Mouse (Mus musculus): ENCODE measurements around the gene Gse1. TPM values are rescaled to one million over a fixed set of nuclear protein-coding genes. Genes with fewer than 3 reads are reported as not detected.
A peak's percentile ranks its signal among the peaks of the same experiment; 100 is the strongest.

The Gse1 gene
- polyA plus RNA-seq, 1 experiment from 2014 or later: 14.3 TPM

GRCm38 (mm10) chr8:120407701-120408240 lies 179.5 kb downstream of the Gse1 start:
- peak; percentile 69 for ATAC-seq (ENCODE audit: insufficient read depth)
- Histone ChIP-seq H3K4me1 (ENCODE audit: insufficient read depth) (peaks cover 14% of the 10 kb centered on the region), H3K9me3 (ENCODE audit: low read depth, low read length) (no peaks in the 10 kb centered on the region), H3K27ac (ENCODE audit: low read depth) (no peak overlapping the region; the same call in 1 of the 2 replicates), H3K4me2 (no peak overlapping the region), H3K27me3 (ENCODE audit: insufficient read depth, low read length) (no peaks in the 10 kb centered on the region), H3K4me3 (ENCODE audit: low read depth, low read length) (no peak overlapping the region), H3K9ac (no peak overlapping the region), H3K36me3 (ENCODE audit: insufficient read depth) (no peaks in the 10 kb centered on the region)
- peak; percentile 69 for DNase-seq
- TF ChIP-seq CTCF (IDR thresholded peaks at IDR 0.05; ENCODE audit: low read depth): peak; percentile 80
- WGBS: 10% methylated on average over 9 of the region's 9 CpGs

DNA sequence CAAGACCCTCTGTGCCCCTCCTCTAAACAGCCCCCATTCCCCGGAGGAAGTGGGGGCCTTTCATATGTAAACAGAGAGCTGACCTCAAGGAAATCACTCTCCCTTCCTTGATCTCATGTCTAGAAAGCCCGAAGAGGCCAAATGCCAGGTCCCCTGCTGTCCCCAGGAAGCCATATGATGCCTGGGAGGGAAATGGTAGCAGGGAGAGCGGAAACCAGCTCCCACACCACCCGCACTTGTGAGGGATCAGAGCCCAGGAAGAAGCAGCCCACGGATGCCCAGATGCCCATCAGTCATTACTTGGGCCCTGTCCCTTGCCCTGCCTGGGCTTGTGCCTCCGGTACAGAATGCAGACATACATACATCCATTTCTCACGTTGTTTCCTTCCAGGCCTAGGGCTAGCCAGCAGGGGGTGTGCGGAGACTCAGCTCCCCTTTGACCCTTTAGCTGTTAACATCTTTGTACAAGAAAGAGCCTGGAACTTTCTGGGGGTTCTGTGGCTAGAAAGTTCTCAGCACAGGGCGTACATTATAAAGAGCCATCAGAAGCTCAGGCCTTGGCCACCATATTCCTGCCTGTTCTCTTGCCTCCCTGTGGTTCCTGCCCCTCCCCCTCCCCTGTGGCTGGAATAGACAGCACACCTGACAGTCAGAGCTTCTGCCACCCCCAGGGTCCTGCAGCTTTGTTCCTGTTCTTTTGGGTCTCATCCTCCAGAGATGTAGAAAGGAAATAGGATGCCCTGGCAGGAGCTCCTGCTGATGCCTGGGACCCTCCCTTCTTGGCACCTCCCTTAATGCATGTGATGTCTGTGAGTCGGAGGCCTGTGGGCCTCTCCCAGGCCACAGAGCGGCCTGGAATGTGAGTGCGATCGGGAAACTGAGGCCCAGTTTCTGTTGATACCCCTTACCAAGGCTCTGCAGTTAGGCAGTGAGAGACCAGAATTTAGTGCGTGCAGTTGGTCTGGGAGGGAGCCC lies 180.3 kb downstream of the Gse1 start:
- 43% methylated on average over 14 of the region's 14 CpGs for WGBS
- Histone ChIP-seq H3K9ac (no peak overlapping the region), H3K4me2 (no peak overlapping the region), H3K4me3 (ENCODE audit: low read depth, low read length) (no peak overlapping the region), H3K36me3 (ENCODE audit: insufficient read depth) (no peaks in the 10 kb centered on the region), H3K27ac (ENCODE audit: low read depth) (peak overlapping the region; percentile 46; the same call in 1 of the 2 replicates), H3K9me3 (ENCODE audit: low read depth, low read length) (no peaks in the 10 kb centered on the region), H3K27me3 (ENCODE audit: insufficient read depth, low read length) (no peaks in the 10 kb centered on the region), H3K4me1 (ENCODE audit: insufficient read depth) (peaks cover 14% of the 10 kb centered on the region)
- ATAC-seq (ENCODE audit: insufficient read depth) (peak; percentile 5; the same call in 1 of the 2 replicates), DNase-seq (peak; percentile 59)
- peak; percentile 59 for TF ChIP-seq CTCF (IDR thresholded peaks at IDR 0.05; ENCODE audit: low read depth)

- peaks cover 19% of the 10 kb centered on the region for H3K4me1 ChIP-seq (ENCODE audit: insufficient read depth)
- no peak overlapping the region for H3K4me2 ChIP-seq
- no peak overlapping the region for H3K27ac ChIP-seq (ENCODE audit: low read depth)
- TF ChIP-seq CTCF (IDR thresholded peaks at IDR 0.05; ENCODE audit: low read depth): no peak
- DNase-seq: no peak
- 43% methylated on average over 11 of the region's 11 CpGs for WGBS
- no peak overlapping the region for H3K9ac ChIP-seq
- no peak overlapping the region for H3K4me3 ChIP-seq (ENCODE audit: low read depth, low read length)
- H3K36me3 ChIP-seq (ENCODE audit: insufficient read depth): no peaks in the 10 kb centered on the region
- no peak for ATAC-seq (ENCODE audit: insufficient read depth)
- no peaks in the 10 kb centered on the region for H3K27me3 ChIP-seq (ENCODE audit: insufficient read depth, low read length)
- no peaks in the 10 kb centered on the region for H3K9me3 ChIP-seq (ENCODE audit: low read depth, low read length)
Observed at GRCm38 (mm10) chr8:120409371-120410013, 181.2 kb downstream of the Gse1 start.

DNA sequence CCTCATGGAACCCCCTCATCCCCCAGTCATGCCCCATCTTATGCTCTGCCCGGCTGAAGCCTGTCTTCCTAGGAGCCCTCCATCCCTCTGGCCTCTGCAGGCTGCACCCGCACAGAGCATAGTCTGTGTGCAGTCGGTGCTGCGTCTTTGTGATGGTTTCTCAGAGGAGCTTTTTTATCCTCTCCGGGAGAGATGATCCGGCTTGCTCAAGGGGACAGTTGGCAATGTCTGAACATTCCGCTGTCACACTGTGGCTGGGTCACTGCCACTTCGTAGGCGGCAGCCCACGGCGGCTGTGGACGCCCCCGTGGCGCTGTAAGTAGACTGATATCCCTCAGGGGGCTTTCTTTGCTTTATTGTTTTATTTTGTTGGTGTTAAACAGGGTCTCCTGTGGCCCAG lies 182.8 kb downstream of the Gse1 start:
- Histone ChIP-seq H3K4me3 (ENCODE audit: low read depth, low read length) (no peak overlapping the region), H3K4me1 (ENCODE audit: insufficient read depth) (peaks cover 25% of the 10 kb centered on the region), H3K27me3 (ENCODE audit: insufficient read depth, low read length) (no peaks in the 10 kb centered on the region), H3K9ac (no peak overlapping the region), H3K27ac (ENCODE audit: low read depth) (no peak overlapping the region), H3K9me3 (ENCODE audit: low read depth, low read length) (no peaks in the 10 kb centered on the region), H3K36me3 (ENCODE audit: insufficient read depth) (no peaks in the 10 kb centered on the region), H3K4me2 (no peak overlapping the region)
- 71% methylated on average over 14 of the region's 14 CpGs for WGBS
- ATAC-seq (ENCODE audit: insufficient read depth) (no peak), DNase-seq (no peak)
- TF ChIP-seq CTCF (IDR thresholded peaks at IDR 0.05; ENCODE audit: low read depth): no peak

DNA sequence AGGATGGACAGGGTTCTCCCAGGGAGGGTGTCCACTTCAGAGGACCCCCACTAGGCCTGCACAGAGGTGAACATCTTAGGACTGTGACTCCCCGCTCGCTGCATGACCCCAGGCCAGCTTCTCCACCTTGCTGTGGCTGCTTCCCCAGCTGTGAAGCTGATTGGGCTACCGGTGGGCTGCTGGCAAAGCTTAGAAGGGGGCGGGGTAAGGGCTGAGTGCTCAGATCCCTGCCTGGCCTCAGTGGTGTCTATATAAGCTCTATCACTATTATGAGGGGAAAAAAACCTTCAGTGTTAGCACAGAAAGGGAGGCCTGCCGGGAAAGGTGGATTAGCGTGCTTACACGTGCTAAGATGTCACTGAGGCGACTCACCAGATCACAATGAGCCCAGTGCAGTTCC lies 183.6 kb downstream of the Gse1 start:
- no peak for DNase-seq
- no peaks in the 10 kb centered on the region for H3K27me3 ChIP-seq (ENCODE audit: insufficient read depth, low read length)
- no peak for ATAC-seq (ENCODE audit: insufficient read depth)
- no peak overlapping the region for H3K4me2 ChIP-seq
- no peak for TF ChIP-seq CTCF (IDR thresholded peaks at IDR 0.05; ENCODE audit: low read depth)
- H3K4me1 ChIP-seq (ENCODE audit: insufficient read depth): peaks cover 33% of the 10 kb centered on the region
- no peak overlapping the region for H3K4me3 ChIP-seq (ENCODE audit: low read depth, low read length)
- no peak overlapping the region for H3K9ac ChIP-seq
- 46% methylated on average over 8 of the region's 8 CpGs for WGBS
- H3K9me3 ChIP-seq (ENCODE audit: low read depth, low read length): no peaks in the 10 kb centered on the region
- H3K27ac ChIP-seq (ENCODE audit: low read depth): no peak overlapping the region
- H3K36me3 ChIP-seq (ENCODE audit: insufficient read depth): no peaks in the 10 kb centered on the region

DNA sequence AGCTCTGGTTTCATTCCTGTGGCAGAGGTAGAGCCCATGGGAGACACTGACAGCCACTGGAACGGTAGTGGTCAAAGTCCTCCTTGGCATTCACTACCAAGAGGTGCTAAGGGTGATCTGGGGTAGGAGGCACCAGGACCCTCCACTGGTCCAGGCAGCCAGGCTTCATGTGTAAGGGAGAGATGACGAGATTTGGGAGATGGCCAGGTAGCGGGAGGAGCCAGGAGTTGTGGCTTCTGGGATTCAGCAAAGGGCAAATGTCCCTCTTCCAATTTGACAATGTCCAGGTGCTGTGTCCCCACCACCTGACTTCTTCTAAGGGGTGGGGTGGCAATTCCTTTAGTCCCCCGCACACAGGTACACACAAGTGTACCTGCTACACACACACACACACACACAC lies 184.1 kb downstream of the Gse1 start:
- WGBS: 88% methylated on average over 4 of the region's 4 CpGs
- TF ChIP-seq CTCF (IDR thresholded peaks at IDR 0.05; ENCODE audit: low read depth): no peak
- H3K4me1 ChIP-seq (ENCODE audit: insufficient read depth): peaks cover 37% of the 10 kb centered on the region
- H3K27me3 ChIP-seq (ENCODE audit: insufficient read depth, low read length): no peaks in the 10 kb centered on the region
- DNase-seq (no peak), ATAC-seq (ENCODE audit: insufficient read depth) (no peak)
- no peak overlapping the region for H3K27ac ChIP-seq (ENCODE audit: low read depth)
- no peaks in the 10 kb centered on the region for H3K36me3 ChIP-seq (ENCODE audit: insufficient read depth)
- no peak overlapping the region for H3K4me2 ChIP-seq
- H3K4me3 ChIP-seq (ENCODE audit: low read depth, low read length): no peak overlapping the region
- no peak overlapping the region for H3K9ac ChIP-seq
- no peaks in the 10 kb centered on the region for H3K9me3 ChIP-seq (ENCODE audit: low read depth, low read length)

Measured in lung, embryonic 14.5 days (tissue).